Mouse (Mus musculus) megakaryocyte-erythroid progenitor cell, adult 5-6 weeks (primary cell): ENCODE results near the gene Kat5. TPM values are rescaled to one million over a fixed set of nuclear protein-coding genes. Genes with fewer than 3 reads are reported as not detected.

Experiments used
- ATAC-seq: replicated peaks from 2 replicates; pipeline ENCODE4 v1.8.0; 2016; ENCODE audit warnings: mild to moderate bottlenecking, inconsistent platforms; ENCODE audit not compliant: severe bottlenecking, poor library complexity, low FRiP score, low TSS enrichment
- total RNA-seq, 2 experiments: library from RNA; stranded (forward) in 1 of 2; stranded (reverse) in 1 of 2; fragments of 200-1000, 215-1000 nt in 1 of 2; fragments of >200 nt in 1 of 2; fragmentation: Nextera tagmentation in 1 of 2; gene quantifications; 2 replicates each; pipeline ENCODE4 v1.2.3; 2014 to 2017

Gene Kat5
- total RNA-seq, 2 experiments from 2014 or later, result 55.6 to 86.1 TPM

GRCm38 (mm10) chr19:5558169-5558568, 51.9 kb downstream of the Kat5 start:
- no peak for ATAC-seq

- no peak for ATAC-seq
Measured at GRCm38 (mm10) chr19:5554212-5554611, 55.8 kb downstream of the Kat5 start.

DNA sequence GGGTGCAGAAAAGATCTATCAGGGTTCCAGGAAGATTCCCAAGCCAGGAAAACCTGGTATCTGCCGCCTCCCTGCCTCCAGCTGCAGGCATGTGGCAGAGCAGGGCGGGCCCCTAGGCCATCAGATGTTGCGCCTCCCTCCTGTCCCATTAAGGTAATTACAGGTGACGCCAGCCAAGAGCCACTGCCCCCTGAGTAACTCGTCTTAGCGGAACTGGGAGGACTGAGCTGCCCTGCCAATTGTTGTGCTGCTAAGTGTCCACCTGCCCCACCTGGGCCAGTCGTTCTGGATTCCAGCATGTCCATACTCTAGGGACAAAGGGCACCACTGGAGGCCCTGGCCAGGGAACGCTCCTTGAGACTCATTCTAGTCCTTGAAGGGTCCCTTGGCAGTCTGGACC, 56.2 kb downstream of the Kat5 start:
- ATAC-seq, result no peak

Other genes starting within 250 kb of the Kat5 start
- gene Eif1ad, start 243.5 kb downstream of the Kat5 start, total RNA-seq (2014; fragmentation: Nextera tagmentation), result 50.1 and 56.4 TPM in 2 replicates
- gene Eif1ad, start 243.5 kb downstream of the Kat5 start, total RNA-seq (2017), result 54.6 and 60.4 TPM in 2 replicates
- gene Banf1, start 243.1 kb downstream of the Kat5 start, total RNA-seq (2014; fragmentation: Nextera tagmentation), result 502 and 521 TPM in 2 replicates
- 59.8 and 86.9 TPM in 2 replicates for gene Banf1, start 243.1 kb downstream of the Kat5 start, total RNA-seq (2017)
- gene Sart1, start 221.5 kb downstream of the Kat5 start, total RNA-seq (2014; fragmentation: Nextera tagmentation), result 59.4 and 92.4 TPM in 2 replicates
- gene Sart1, start 221.5 kb downstream of the Kat5 start, total RNA-seq (2017), result 82.3 and 123 TPM in 2 replicates
- gene Tsga10ip, start 207.7 kb downstream of the Kat5 start, total RNA-seq (2014; fragmentation: Nextera tagmentation), result not detected in 2 replicates
- gene Tsga10ip, start 207.7 kb downstream of the Kat5 start, total RNA-seq (2017), result not detected in 2 replicates
- 167 and 178 TPM in 2 replicates for gene Drap1, start 185.3 kb downstream of the Kat5 start, total RNA-seq (2014; fragmentation: Nextera tagmentation)
- 102 and 143 TPM in 2 replicates for gene Drap1, start 185.3 kb downstream of the Kat5 start, total RNA-seq (2017)
- gene AI837181, start 185.1 kb downstream of the Kat5 start, total RNA-seq (2014; fragmentation: Nextera tagmentation), result 33.1 and 34.7 TPM in 2 replicates
- 5.7 and 11.1 TPM in 2 replicates for gene AI837181, start 185.1 kb downstream of the Kat5 start, total RNA-seq (2017)
- gene Fosl1, start 162.7 kb downstream of the Kat5 start, total RNA-seq (2014; fragmentation: Nextera tagmentation), result 0.66 and 1.1 TPM in 2 replicates
- 0.30 and 1.9 TPM in 2 replicates for gene Fosl1, start 162.7 kb downstream of the Kat5 start, total RNA-seq (2017)
- gene Ccdc85b, start 152.3 kb downstream of the Kat5 start, total RNA-seq (2014; fragmentation: Nextera tagmentation), result 2.6 and 2.9 TPM in 2 replicates
- gene Ccdc85b, start 152.3 kb downstream of the Kat5 start, total RNA-seq (2017), result 2.1 and 2.5 TPM in 2 replicates
- 54.4 and 96.5 TPM in 2 replicates for gene Fibp, start 149.6 kb downstream of the Kat5 start, total RNA-seq (2014; fragmentation: Nextera tagmentation)
- gene Fibp, start 149.6 kb downstream of the Kat5 start, total RNA-seq (2017), result 40.7 and 51.8 TPM in 2 replicates
- 4.9 and 10.5 TPM in 2 replicates for gene Ctsw, start 141.7 kb downstream of the Kat5 start, total RNA-seq (2014; fragmentation: Nextera tagmentation)
- gene Ctsw, start 141.7 kb downstream of the Kat5 start, total RNA-seq (2017), result 0.53 and 8.4 TPM in 2 replicates
- gene Efemp2, start 136.3 kb downstream of the Kat5 start, total RNA-seq (2014; fragmentation: Nextera tagmentation), result 2.3 TPM in 1 of 2 replicates, not detected in the other
- gene Efemp2, start 136.3 kb downstream of the Kat5 start, total RNA-seq (2017), result not detected in 2 replicates
- gene Mus81, start 121.8 kb downstream of the Kat5 start, total RNA-seq (2014; fragmentation: Nextera tagmentation), result 24.6 and 40.6 TPM in 2 replicates
- 6.4 and 11.4 TPM in 2 replicates for gene Mus81, start 121.8 kb downstream of the Kat5 start, total RNA-seq (2017)
- gene Cfl1, start 119.8 kb downstream of the Kat5 start, total RNA-seq (2014; fragmentation: Nextera tagmentation), result 862 and 969 TPM in 2 replicates
- gene Cfl1, start 119.8 kb downstream of the Kat5 start, total RNA-seq (2017), result 783 and 1,100 TPM in 2 replicates
- gene 1700020D05Rik, start 106.5 kb downstream of the Kat5 start, total RNA-seq (2014; fragmentation: Nextera tagmentation), result 1.6 and 4.6 TPM in 2 replicates
- gene 1700020D05Rik, start 106.5 kb downstream of the Kat5 start, total RNA-seq (2017), result 0.88 TPM in 1 of 2 replicates, not detected in the other
- 6.6 TPM in 2 replicates for gene Snx32, start 99.7 kb downstream of the Kat5 start, total RNA-seq (2014; fragmentation: Nextera tagmentation)
- 0.61 and 4.6 TPM in 2 replicates for gene Snx32, start 99.7 kb downstream of the Kat5 start, total RNA-seq (2017)
- not detected in 2 replicates for gene Ovol1, start 49.6 kb downstream of the Kat5 start, total RNA-seq (2014; fragmentation: Nextera tagmentation)
- gene Ovol1, start 49.6 kb downstream of the Kat5 start, total RNA-seq (2017), result not detected in 2 replicates
- gene Ap5b1, start 42.2 kb downstream of the Kat5 start, total RNA-seq (2014; fragmentation: Nextera tagmentation), result 4.0 and 5.5 TPM in 2 replicates
- gene Ap5b1, start 42.2 kb downstream of the Kat5 start, total RNA-seq (2017), result 1.4 and 4.3 TPM in 2 replicates
- gene Rnaseh2c, start 8.4 kb downstream of the Kat5 start, total RNA-seq (2014; fragmentation: Nextera tagmentation), result 173 and 247 TPM in 2 replicates
- gene Rnaseh2c, start 8.4 kb downstream of the Kat5 start, total RNA-seq (2017), result 72.8 and 97.8 TPM in 2 replicates
- gene Rela, start 27.2 kb upstream of the Kat5 start, total RNA-seq (2014; fragmentation: Nextera tagmentation), result 64.8 and 66.0 TPM in 2 replicates
- 36.1 and 49.7 TPM in 2 replicates for gene Rela, start 27.2 kb upstream of the Kat5 start, total RNA-seq (2017)
- gene Sipa1, start 53.5 kb upstream of the Kat5 start, total RNA-seq (2014; fragmentation: Nextera tagmentation), result 44.7 and 51.2 TPM in 2 replicates
- gene Sipa1, start 53.5 kb upstream of the Kat5 start, total RNA-seq (2017), result 16.4 and 16.5 TPM in 2 replicates
- gene Map3k11, start 78.5 kb upstream of the Kat5 start, total RNA-seq (2014; fragmentation: Nextera tagmentation), result 17.8 and 18.3 TPM in 2 replicates
- 10.9 and 15.8 TPM in 2 replicates for gene Map3k11, start 78.5 kb upstream of the Kat5 start, total RNA-seq (2017)
- 55.8 and 72.0 TPM in 2 replicates for gene Pcnx3, start 78.7 kb upstream of the Kat5 start, total RNA-seq (2014; fragmentation: Nextera tagmentation)
- 8.2 and 14.4 TPM in 2 replicates for gene Pcnx3, start 78.7 kb upstream of the Kat5 start, total RNA-seq (2017)
- gene Kcnk7, start 94.1 kb upstream of the Kat5 start, total RNA-seq (2014; fragmentation: Nextera tagmentation), result not detected in 2 replicates
- 0.19 TPM in 1 of 2 replicates, not detected in the other for gene Kcnk7, start 94.1 kb upstream of the Kat5 start, total RNA-seq (2017)
- gene Ehbp1l1, start 116.1 kb upstream of the Kat5 start, total RNA-seq (2014; fragmentation: Nextera tagmentation), result 43.9 and 46.1 TPM in 2 replicates
- gene Ehbp1l1, start 116.1 kb upstream of the Kat5 start, total RNA-seq (2017), result 42.4 and 43.6 TPM in 2 replicates
- gene Fam89b, start 119.4 kb upstream of the Kat5 start, total RNA-seq (2014; fragmentation: Nextera tagmentation), result 34.3 and 35.1 TPM in 2 replicates
- 12.5 and 13.3 TPM in 2 replicates for gene Fam89b, start 119.4 kb upstream of the Kat5 start, total RNA-seq (2017)
- 3.5 and 4.4 TPM in 2 replicates for gene Ltbp3, start 130.7 kb upstream of the Kat5 start, total RNA-seq (2014; fragmentation: Nextera tagmentation)
- gene Ltbp3, start 130.7 kb upstream of the Kat5 start, total RNA-seq (2017), result 3.4 TPM in 2 replicates
- 28.7 and 43.4 TPM in 2 replicates for gene Scyl1, start 161.2 kb upstream of the Kat5 start, total RNA-seq (2014; fragmentation: Nextera tagmentation)
- gene Scyl1, start 161.2 kb upstream of the Kat5 start, total RNA-seq (2017), result 20.2 and 23.1 TPM in 2 replicates